Mouse (Mus musculus) forebrain, embryonic 13.5 days (tissue): Measurements from ENCODE around the gene Rpl26. TPM values are rescaled to one million over a fixed set of nuclear protein-coding genes. Genes with fewer than 3 reads are reported as not detected.
A peak's percentile ranks its signal among the peaks of the same experiment; 100 is the strongest.

ENCODE experiments used
- ATAC-seq: fragments of 200-750 bp; cut with Nextera tagmentation; 2 replicates; pipeline ENCODE4 v1.8.0; 2017
- H3K27ac ChIP-seq: fragments of 300-500 bp; sonication (generic); 2 replicates; pipeline ENCODE4 v1.5.1; 2015; ENCODE audit warnings: inconsistent platforms, mild to moderate bottlenecking, moderate library complexity
- H3K27me3 ChIP-seq: fragments of 300-500 bp; sonication (generic); 2 replicates; pipeline ENCODE4 v1.6.1; 2015; ENCODE audit warnings: mild to moderate bottlenecking, inconsistent platforms
- H3K36me3 ChIP-seq: fragments of 300-500 bp; sonication (generic); 2 replicates; pipeline ENCODE4 v1.6.1; 2015; ENCODE audit warnings: mild to moderate bottlenecking, inconsistent platforms; ENCODE audit not compliant: poor library complexity, severe bottlenecking
- H3K4me1 ChIP-seq: fragments of 300-500 bp; sonication (generic); 2 replicates; pipeline ENCODE4 v1.6.1; 2015; ENCODE audit warnings: inconsistent platforms
- H3K4me2 ChIP-seq: fragments of 300-500 bp; sonication (generic); 2 replicates; pipeline ENCODE4 v1.6.1; 2015; ENCODE audit warnings: inconsistent platforms, mild to moderate bottlenecking, moderate library complexity
- H3K4me3 ChIP-seq: fragments of 300-500 bp; sonication (generic); 2 replicates; pipeline ENCODE4 v1.5.1; 2015; ENCODE audit warnings: mild to moderate bottlenecking, inconsistent platforms
- H3K9ac ChIP-seq: fragments of 300-500 bp; sonication (generic); 2 replicates; pipeline ENCODE4 v1.6.1; 2015; ENCODE audit warnings: mild to moderate bottlenecking, inconsistent platforms
- H3K9me3 ChIP-seq: fragments of 300-500 bp; sonication (generic); replicated peaks from 2 replicates; pipeline ENCODE4 v1.6.1; 2016; ENCODE audit warnings: inconsistent platforms
- WGBS: fragments of 180-500 bp; shearing (Covaris S2); methylation state at CpG from one replicate; pipeline ENCODE4 v1.1.7; 2015; 5-methylcytosine and 5-hydroxymethylcytosine counted together
- polyA plus RNA-seq: library from polyadenylated mRNA; unstranded; fragments of >200 nt; fragmentation: Nextera tagmentation; extraction: Ambion mirVana; gene quantifications from 2 replicates; pipeline ENCODE4 v1.2.1, GENCODE M21; 2015

Rpl26 gene
- polyA plus RNA-seq: 787 and 887 TPM in 2 replicates

GRCm38 (mm10) chr11:68901351-68902046 lies at the start of gene Rpl26:
Gene Rpl26 (plus strand): TSS chr11:68901583.
- Histone ChIP-seq H3K9me3 (no peaks in the 10 kb centered on the region), H3K4me1 (peaks cover 8% of the 10 kb centered on the region), H3K36me3 (peaks cover 40% of the 10 kb centered on the region), H3K27me3 (0 out of 2 replicates have a peak, but pooled peaks cover 4% of the 10 kb centered on the region), H3K4me3 (peak within 1 kb of the TSS; percentile 94), H3K4me2 (peak within 1 kb of the TSS; percentile 77), H3K9ac (peak within 1 kb of the TSS; percentile 99), H3K27ac (peak within 1 kb of the TSS; percentile 88)
- under 1% methylated on average over 52 of the region's 52 CpGs for WGBS
- peak; percentile 92 for ATAC-seq

- Histone ChIP-seq H3K27me3 (0 out of 2 replicates have a peak, but pooled peaks cover 2% of the 10 kb centered on the region), H3K4me2 (peak overlapping the region; percentile 81), H3K4me3 (peak overlapping the region; percentile 97), H3K9ac (peak overlapping the region; percentile 95), H3K36me3 (no peaks in the 10 kb centered on the region), H3K4me1 (peaks cover 36% of the 10 kb centered on the region), H3K27ac (peak overlapping the region; percentile 96), H3K9me3 (no peaks in the 10 kb centered on the region)
- 4% methylated on average over 13 of the region's 13 CpGs for WGBS
- ATAC-seq: no peak
Measured at GRCm38 (mm10) chr11:68851644-68852485, 49.5 kb upstream of the Rpl26 start.

GRCm38 (mm10) chr11:68852486-68852901 lies 48.9 kb upstream of the Rpl26 start:
- Histone ChIP-seq H3K9me3 (no peaks in the 10 kb centered on the region), H3K4me1 (peaks cover 36% of the 10 kb centered on the region), H3K36me3 (no peaks in the 10 kb centered on the region), H3K4me2 (peak overlapping the region; percentile 81), H3K27me3 (0 out of 2 replicates have a peak, but pooled peaks cover 3% of the 10 kb centered on the region), H3K4me3 (peak overlapping the region; percentile 97), H3K9ac (peak overlapping the region; percentile 95), H3K27ac (peak overlapping the region; percentile 96)
- under 1% methylated on average over 33 of the region's 36 CpGs for WGBS
- no peak for ATAC-seq

GRCm38 (mm10) chr11:68852932-68853409 lies 48.4 kb upstream of the Rpl26 start:
- under 1% methylated on average over 42 of the region's 42 CpGs for WGBS
- Histone ChIP-seq H3K9me3 (no peaks in the 10 kb centered on the region), H3K36me3 (no peaks in the 10 kb centered on the region), H3K4me2 (peak overlapping the region; percentile 81), H3K4me1 (peaks cover 36% of the 10 kb centered on the region), H3K4me3 (peak overlapping the region; percentile 97), H3K27ac (peak overlapping the region; percentile 96), H3K27me3 (0 out of 2 replicates have a peak, but pooled peaks cover 3% of the 10 kb centered on the region), H3K9ac (peak overlapping the region; percentile 95)
- peak; percentile 99 for ATAC-seq

- Histone ChIP-seq H3K4me2 (peak overlapping the region; percentile 81), H3K36me3 (no peaks in the 10 kb centered on the region), H3K27ac (peak overlapping the region; percentile 32), H3K4me3 (peak overlapping the region; percentile 97), H3K27me3 (0 out of 2 replicates have a peak, but pooled peaks cover 3% of the 10 kb centered on the region), H3K9me3 (no peaks in the 10 kb centered on the region), H3K9ac (peak overlapping the region; percentile 60), H3K4me1 (peaks cover 36% of the 10 kb centered on the region)
- no peak for ATAC-seq
- 51% methylated on average over 14 of the region's 14 CpGs for WGBS
Measured at GRCm38 (mm10) chr11:68853611-68854401, 47.6 kb upstream of the Rpl26 start.

- no peaks in the 10 kb centered on the region for H3K9me3 ChIP-seq
- no peak overlapping the region for H3K4me2 ChIP-seq
- no peak overlapping the region for H3K4me3 ChIP-seq
- 90% methylated on average over 3 of the region's 3 CpGs for WGBS
- no peak overlapping the region for H3K27ac ChIP-seq
- H3K4me1 ChIP-seq: peaks cover 34% of the 10 kb centered on the region
- H3K27me3 ChIP-seq: 0 out of 2 replicates have a peak, but pooled peaks cover 3% of the 10 kb centered on the region
- H3K36me3 ChIP-seq: no peaks in the 10 kb centered on the region
- no peak for ATAC-seq
- no peak overlapping the region for H3K9ac ChIP-seq
Measured at GRCm38 (mm10) chr11:68854621-68855020, 46.8 kb upstream of the Rpl26 start.

- no peak overlapping the region for H3K27ac ChIP-seq
- 0 out of 2 replicates have a peak, but pooled peaks cover 3% of the 10 kb centered on the region for H3K27me3 ChIP-seq
- 85% methylated on average over 3 of the region's 3 CpGs for WGBS
- H3K4me3 ChIP-seq: no peak overlapping the region
- no peak overlapping the region for H3K9ac ChIP-seq
- H3K9me3 ChIP-seq: no peaks in the 10 kb centered on the region
- no peak overlapping the region for H3K4me2 ChIP-seq
- no peaks in the 10 kb centered on the region for H3K36me3 ChIP-seq
- ATAC-seq: no peak
- H3K4me1 ChIP-seq: peaks cover 9% of the 10 kb centered on the region
Measured at GRCm38 (mm10) chr11:68857329-68857728, 44.1 kb upstream of the Rpl26 start.

- no peak overlapping the region for H3K27ac ChIP-seq
- H3K9me3 ChIP-seq: no peaks in the 10 kb centered on the region
- no peaks in the 10 kb centered on the region for H3K4me1 ChIP-seq
- 0 out of 2 replicates have a peak, but pooled peaks cover 3% of the 10 kb centered on the region for H3K27me3 ChIP-seq
- no peaks in the 10 kb centered on the region for H3K36me3 ChIP-seq
- no peak overlapping the region for H3K4me3 ChIP-seq
- no peak overlapping the region for H3K9ac ChIP-seq
- 85% methylated on average over 8 of the region's 8 CpGs for WGBS
- no peak overlapping the region for H3K4me2 ChIP-seq
- no peak for ATAC-seq
Measured at GRCm38 (mm10) chr11:68859943-68860593, 41.3 kb upstream of the Rpl26 start.

GRCm38 (mm10) chr11:68862260-68862659 lies 39.1 kb upstream of the Rpl26 start:
- H3K27ac ChIP-seq: no peak overlapping the region
- H3K36me3 ChIP-seq: no peaks in the 10 kb centered on the region
- H3K9ac ChIP-seq: no peak overlapping the region
- no peak for ATAC-seq
- H3K4me3 ChIP-seq: no peak overlapping the region
- H3K4me1 ChIP-seq: no peaks in the 10 kb centered on the region
- no peak overlapping the region for H3K4me2 ChIP-seq
- WGBS: 78% methylated on average over 2 of the region's 2 CpGs
- H3K9me3 ChIP-seq: no peaks in the 10 kb centered on the region
- H3K27me3 ChIP-seq: no peaks in the 10 kb centered on the region

GRCm38 (mm10) chr11:68863631-68864091 lies 37.7 kb upstream of the Rpl26 start:
- Histone ChIP-seq H3K27ac (no peak overlapping the region), H3K4me2 (no peak overlapping the region), H3K27me3 (no peaks in the 10 kb centered on the region), H3K9ac (no peak overlapping the region), H3K4me1 (no peaks in the 10 kb centered on the region), H3K9me3 (no peaks in the 10 kb centered on the region), H3K36me3 (no peaks in the 10 kb centered on the region), H3K4me3 (no peak overlapping the region)
- WGBS: 79% methylated on average over 4 of the region's 4 CpGs
- ATAC-seq: no peak
